Mouse (Mus musculus) frontal cortex, adult 2 months (tissue): Measurements from ENCODE around the gene Fance. TPM values are rescaled to one million over a fixed set of nuclear protein-coding genes. Genes with fewer than 3 reads are reported as not detected.

ENCODE experiments used
- DNase-seq, 2 experiments: peaks; one replicate each; pipeline ENCODE4 v3.0.0; 2022; ENCODE audit warnings: low spot score in 1 of 2; ENCODE audit errors: extremely low spot score in 1 of 2
- polyA plus RNA-seq: library from polyadenylated mRNA; depleted of rRNA; stranded (reverse); fragments of >200 nt; gene quantifications from 2 replicates; pipeline ENCODE4 v1.2.3, GENCODE M21; 2012

Fance gene
- polyA plus RNA-seq, 1 experiment: 16.9 TPM

DNA sequence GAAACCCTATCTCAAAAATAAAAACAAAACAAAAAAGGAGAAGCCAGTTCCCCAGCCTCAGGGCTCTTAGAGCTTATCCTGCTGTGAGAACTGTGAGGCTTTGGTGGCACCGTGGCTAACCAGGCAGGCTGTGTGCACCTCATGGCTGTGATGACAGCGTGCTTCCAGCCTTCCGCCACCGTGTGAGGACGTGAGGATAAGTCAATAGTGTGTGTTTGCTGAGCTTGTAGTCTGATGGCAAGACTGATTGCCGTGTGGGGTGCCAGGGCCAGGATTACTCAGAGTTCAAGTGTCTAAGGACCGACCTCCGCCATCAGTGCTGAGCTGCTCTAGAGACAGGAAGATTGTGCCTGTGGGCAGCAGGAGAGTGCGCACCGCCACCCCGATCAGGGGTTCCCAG lies 22.6 kb upstream of the Fance start:
- DNase-seq: no peak

DNA sequence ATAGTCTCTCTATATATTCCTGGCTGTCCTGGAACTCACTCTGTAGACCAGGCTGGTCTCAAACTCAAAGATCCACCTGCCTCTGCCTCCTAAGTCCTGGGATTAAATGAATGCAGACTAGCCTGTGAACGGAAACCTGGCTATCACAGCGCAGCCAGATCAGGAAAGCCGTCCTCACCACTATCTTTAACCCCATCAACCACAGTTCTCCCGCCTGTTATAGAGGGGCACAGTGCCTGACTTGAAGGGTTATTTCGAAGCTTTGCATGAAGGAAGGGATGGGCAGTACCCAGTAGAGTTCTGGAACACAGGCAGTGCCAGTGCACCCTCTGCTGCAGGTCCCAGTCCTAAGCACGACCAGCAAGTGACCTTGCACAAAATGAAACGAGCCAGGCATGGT lies 22.0 kb upstream of the Fance start:
- DNase-seq: no peak

DNA sequence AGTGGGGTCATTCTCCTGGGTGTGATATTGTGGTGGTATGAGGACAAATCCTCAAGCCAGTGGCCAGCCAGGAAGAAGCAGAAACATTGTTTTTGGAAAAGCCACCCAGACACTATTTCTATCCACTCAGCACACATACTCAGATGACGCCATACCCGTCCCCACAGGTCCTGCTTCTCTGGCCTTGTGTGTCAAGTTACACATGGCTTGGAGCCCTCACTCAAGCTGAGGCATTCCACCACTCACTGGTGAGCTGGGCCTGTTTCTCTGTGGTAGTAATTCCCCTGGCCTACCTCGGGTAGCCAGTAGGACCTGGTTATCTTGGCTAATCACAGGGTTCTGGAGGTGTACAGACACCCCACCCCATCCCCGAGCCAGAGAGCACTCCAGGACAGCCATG lies 19.6 kb upstream of the Fance start:
- DNase-seq: no peak

DNA sequence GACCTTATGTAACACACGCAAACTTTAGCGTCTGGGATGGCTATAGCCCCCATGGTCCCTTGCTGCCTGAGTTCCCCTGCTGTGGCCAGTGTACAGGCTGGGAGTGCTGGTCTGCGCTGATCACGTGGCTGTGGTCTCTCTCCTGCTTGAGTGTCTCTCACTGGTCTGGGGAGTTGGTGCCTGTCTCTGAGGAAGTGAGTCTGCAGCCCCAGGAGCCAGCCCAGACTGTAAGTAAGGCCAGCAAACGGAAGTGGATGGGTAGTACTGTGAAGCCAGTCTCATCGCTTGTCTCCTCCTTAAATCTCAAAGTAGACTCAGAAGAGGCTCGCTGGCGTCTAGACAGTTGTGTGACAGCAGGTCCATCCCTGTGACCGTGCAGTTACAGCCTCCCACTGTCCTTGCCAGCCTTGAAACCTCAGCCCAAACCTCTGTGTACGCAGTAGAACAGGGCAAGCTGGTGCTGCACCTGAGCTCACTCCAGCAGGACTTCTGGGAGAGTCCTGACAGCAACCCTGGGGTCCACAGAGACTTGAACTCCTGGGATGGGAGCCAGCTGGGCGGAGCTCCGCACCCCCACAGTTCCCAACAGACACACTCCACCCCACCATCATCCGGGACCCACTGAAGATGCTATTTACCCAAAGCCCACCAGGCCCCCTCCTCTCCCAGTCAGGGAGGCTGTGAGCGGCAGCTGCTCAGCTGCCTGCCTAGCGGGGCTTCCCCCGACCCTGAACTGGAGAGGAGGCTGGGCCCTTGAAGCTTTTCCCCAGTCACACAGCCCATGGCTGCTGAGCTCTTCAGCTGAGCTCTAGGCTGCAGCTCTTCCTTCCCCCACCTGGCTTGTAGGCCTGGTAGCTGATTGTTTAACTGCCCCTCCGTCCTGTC lies 18.6 kb upstream of the Fance start:
- no peak for DNase-seq

DNA sequence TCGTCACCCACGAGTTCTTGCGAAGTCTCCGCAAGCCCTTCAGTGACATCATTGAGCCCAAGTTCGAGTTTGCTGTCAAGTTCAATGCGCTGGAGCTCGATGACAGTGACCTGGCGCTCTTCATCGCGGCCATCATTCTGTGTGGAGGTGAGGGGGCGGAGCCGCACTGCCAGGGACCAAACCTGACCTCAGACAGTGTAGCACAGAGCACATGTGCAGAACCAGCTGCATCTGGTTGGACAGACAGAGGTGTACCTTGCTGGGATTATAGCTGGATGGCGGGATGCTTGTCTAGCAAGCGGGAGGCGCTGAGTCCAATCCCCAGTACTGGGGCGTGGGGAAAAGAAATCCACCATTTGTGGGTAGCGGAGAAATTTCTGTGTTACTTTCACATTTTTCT lies 14.4 kb upstream of the Fance start:
- no peak for DNase-seq

DNA sequence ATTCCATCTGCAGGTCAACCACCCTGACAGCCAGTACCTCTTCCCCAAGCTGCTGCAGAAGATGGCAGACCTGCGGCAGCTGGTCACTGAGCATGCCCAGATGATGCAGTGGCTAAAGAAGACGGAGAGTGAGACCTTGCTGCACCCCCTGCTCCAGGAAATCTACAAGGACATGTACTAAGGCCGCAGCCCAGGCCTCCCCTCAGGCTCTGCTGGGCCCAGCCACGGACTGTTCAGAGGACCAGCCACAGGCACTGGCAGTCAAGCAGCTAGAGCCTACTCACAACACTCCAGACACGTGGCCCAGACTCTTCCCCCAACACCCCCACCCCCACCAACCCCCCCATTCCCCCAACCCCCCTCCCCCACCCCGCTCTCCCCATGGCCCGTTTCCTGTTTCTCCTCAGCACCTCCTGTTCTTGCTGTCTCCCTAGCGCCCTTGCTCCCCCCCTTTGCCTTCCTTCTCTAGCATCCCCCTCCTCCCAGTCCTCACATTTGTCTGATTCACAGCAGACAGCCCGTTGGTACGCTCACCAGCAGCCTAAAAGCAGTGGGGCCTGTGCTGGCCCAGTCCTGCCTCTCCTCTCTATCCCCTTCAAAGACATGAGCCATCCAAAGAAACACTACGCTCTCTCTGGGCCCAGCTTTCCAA lies 13.5 kb upstream of the Fance start:
- no peak for DNase-seq

DNA sequence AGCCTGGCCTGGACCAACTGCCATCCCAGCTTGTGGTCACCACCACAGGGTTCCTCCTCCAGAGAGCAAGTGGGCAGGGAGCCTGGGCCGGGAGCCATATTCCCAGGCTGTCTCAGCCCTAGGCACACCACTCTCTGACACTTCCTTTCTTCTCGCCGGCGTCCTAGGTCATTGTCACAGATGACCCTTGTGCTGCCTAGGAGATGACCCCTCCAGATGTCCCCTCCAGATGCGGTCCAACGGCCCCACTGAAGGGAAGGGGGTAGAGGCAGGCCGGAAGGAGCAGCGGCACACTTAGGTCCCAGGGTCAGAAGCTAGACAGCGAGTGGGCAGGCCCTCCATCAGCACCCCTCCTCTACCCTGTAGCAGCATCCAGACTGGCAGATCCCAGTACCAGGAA lies 13.0 kb upstream of the Fance start:
- DNase-seq: no peak

DNA sequence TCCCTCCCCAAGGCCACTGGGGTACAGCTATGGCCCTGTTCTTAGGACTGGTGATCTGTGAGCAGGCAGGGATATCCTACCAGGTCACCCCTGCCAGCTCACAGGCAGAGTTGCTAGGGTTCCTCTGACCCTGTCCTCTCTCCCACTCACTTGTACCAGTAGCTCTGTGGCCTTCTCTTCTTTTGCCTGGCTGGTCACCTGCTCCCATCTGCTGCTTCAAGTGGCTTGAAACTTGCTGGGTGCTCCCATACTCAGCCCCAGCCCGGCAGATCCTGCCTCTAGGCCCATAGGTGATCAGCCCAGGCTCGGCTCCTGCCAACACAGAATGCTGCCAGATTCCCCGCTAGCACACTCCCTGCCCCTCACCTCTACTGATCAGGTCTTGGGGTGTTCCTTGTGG lies 12.5 kb upstream of the Fance start:
- DNase-seq: no peak

DNA sequence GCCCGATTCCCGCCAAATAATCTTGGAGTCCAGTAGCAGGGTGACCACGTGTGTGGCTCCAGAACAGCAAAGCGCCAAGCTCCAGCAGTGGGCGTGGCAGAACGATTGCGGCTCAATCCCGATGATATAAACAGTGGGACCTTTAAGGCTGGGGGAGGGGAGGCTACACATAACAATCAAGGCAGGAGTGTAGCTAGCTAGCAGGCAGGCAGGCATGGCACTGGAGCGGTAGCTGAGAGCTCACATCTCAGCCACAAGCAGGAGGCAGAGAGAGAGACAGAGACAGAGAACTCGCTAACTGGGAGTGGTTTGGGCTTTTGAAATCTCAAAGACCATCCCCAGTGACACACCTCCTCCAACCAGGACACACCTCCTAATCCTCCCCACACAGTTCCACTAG lies 8.1 kb upstream of the Fance start:
- no peak for DNase-seq

DNA sequence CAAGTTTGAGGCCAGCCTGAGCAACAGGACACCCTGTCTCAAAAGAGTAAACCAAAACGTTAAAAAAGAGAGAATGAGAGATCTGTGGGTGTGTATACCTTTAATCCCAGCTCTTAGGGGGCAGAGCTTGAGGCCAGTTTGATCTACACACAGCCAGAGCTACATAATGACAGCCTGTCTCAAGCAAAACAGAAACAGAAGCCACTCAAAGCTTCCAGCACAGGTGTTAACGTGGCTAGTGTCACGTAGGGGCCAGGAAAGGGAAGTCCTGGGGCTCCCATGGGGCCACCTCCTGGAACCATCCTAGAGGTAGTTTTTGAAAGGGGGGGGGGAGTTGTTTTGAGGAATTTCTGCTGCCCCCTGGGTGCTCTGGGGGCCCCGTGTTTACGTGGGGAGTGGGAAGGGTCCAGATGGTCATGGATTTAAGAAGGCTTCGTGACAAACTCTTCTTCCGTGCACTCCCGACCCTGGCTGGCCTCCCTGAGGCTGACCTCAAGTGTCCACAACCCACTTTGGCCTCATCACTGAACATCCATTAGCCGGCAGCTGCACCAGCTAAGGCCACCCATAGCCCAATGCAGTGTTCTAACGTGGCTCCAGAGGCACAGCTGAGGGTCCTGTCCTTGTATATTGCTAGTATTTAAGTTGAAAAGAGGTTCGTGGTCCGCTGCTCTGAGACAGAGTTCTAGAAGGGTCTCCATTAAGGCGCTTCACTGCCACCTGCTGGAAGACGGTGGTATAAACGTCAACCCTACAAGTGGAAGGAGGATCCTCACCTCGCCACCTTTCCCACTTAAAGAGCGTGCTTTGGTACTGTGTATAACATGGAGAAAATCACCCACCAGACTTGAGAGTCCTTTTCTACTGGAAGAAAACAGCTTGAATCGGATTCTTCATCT lies 4.8 kb upstream of the Fance start:
- DNase-seq: peak; percentile 58 to 96

DNA sequence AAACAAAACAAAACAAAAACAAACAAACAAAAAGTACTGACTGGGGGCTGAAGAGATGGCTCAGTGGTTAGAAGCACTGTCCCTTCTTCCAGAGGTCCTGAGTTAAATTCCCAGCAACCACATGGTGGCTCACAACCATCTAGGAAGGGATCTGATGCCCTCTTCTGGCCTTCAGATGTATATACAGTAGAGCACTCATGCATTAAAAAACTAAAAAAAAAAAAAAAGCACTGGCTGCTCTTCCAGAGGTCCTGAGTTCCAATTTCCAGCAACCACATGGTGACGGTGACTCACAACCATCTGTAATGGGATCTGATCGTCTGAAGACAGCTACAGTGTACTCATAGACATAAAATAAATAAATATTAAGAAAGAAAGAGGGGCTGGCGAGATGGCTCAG lies 2.5 kb upstream of the Fance start:
- no peak for DNase-seq

DNA sequence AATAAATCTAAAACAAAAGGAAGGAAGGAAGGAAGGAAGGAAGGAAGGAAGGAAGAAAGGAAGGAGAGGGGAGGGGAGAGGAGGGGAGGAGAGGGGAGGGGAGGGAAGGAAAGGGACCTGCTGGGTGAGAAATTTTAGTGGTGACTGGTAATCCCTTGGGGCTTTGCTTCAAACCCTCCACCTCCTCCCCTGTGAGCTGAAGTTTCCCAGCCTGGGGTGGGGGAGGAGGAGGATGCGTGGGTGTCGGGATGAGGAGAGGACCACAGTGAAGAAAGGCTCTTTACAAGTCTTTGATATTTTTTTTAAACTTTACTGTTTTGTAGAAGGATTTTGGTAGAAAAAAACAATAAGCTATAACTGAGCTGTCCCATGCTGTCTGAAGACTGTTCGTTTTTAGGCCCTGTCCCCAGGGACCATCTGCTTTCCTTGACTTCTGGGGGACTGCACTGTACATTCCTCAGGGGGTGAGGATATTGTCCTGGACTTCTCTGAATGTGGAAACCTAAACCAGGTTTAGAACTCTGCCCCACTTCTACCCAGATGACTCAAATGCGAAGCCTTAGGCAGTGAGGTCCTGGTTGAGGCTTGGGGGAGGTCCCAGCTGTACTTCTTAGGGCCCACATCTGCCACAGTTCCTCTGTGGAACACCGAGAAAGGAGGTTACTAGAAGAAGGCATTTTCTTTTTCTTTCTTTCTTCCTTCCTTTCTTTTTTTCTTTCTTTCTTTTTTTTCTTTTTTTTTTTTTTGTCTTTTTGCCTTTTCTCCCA lies 1.8 kb upstream of the Fance start:
- no peak for DNase-seq

DNA sequence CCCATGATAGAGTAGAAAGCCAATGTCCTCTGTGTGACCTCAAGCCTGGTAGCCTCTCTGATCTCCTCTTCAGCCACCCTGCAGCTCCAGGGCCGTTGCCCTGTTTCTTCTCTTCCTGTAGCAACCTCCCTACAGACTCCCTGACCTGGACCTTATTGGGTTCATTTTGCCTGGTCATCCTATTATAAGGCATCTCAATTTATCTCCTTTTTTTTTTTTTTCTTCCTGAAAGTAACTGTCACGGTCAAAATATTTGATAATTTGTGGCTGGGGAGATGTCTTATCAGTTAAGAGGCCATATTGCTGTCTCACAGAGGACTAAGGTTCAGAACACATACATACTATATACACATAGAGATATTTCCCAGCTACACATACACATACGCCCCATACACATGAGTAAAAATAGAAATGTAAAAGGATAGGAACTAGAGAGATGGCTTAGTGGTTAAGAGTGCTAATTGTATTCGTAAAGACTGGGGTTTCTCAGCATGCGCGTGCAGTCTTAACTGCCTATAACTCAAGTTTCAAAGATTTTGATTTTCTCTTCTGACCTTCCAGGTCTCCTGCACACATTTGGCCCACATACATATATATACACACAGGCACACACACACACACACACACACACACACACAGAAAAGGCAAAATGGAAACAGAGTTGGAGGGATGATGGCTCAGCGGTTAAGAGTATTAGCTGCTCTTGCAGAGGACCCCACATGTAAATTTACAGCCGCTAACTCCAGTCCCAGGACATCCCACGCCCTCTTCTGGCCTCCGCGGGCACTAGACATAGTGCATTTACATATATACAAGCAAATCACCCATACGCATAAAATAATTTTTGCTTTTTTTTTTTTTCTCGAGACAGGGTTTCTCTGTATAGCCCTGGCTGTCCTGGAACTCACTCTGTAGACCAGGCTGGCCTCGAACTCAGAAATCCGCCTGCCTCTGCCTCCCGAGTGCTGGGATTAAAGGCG lies 797 bp upstream of the Fance start:
- no peak for DNase-seq

DNA sequence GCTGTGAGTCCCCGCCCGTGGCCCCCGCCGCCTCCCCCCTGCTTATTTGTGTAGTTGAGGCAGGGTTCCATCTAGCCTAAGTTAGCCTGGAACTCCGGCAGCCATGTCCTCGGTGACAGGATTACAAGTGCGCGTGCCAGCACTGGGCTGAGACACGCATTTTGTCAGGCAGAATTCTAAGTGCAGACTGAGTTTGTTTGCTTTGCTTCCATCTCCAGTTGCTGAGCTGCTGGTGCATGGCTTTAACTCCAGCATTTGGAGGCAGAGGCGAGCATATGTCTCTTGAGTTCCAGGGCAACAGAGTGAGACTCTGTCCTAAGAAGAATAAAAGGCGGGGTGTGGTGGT lies 534 bp downstream of the Fance start:
- DNase-seq: peak in 1 of 2 experiments; percentile 42

DNA sequence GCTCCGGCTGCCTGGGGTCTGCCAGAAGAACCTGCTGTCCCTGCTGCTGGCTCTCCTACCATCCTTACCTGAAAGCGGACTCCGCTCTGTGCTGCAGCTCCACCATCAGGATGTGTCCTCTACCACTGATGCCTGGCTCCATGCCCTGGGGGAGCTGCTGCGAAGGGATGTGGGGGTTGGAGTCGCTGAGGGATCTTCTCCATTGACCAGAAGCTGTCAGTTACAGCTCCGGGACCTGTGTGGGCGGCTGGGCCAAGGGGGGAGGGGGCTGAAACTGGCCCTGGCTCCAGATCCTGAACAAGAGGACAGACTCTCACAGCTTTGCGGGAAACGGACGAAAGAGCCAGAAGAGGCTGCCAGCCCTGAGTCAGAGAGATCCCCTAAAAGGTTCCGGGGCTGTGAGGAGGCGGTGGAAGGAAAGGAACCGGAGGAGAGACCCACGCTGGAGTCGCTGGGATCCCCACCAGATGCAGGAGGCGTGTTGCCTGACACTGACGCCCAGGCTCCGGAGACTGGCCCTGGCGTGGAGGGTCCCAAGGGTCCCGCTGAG lies 2.4 kb downstream of the Fance start:
- DNase-seq: no peak

DNA sequence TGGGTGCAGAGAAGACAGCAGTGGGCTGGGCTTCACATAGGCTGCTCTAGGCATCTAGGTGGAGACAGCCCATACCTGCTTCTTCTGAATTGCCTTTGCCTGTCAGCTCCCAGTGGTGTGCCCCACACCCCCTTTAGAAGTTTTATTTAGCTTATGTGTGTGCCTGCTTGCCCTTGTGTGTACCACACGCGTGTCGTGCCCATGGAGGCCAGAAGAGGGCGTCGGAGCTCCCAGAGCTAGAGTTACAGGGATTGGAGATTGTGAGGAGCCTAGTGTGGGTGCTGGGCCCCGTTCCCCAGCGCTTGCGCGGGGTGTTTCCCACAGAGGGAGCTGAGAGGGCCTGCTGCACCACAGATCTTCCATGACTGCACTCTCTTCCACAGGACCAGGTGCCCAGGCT lies 3.2 kb downstream of the Fance start:
- no peak for DNase-seq

DNA sequence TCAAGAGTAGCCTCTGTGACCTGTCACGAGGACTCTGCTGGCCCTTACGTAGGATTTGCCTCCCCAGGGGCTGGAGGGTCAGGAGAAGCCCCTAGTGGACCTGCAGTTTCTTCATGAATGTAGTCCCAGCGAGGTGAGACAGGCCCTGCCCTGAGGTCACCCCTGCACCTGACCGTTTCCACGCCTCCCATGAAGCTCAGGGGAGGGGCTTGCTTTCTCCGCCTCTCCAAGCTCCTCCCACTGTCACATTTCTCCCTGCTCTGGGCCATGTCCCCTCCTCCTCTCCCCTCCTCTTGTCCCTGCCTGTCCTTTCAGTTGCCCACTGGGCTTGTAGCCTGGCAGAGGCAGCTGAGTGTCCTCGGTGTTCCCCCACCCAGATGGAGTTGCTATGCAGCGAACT lies 3.8 kb downstream of the Fance start:
- no peak for DNase-seq

DNA sequence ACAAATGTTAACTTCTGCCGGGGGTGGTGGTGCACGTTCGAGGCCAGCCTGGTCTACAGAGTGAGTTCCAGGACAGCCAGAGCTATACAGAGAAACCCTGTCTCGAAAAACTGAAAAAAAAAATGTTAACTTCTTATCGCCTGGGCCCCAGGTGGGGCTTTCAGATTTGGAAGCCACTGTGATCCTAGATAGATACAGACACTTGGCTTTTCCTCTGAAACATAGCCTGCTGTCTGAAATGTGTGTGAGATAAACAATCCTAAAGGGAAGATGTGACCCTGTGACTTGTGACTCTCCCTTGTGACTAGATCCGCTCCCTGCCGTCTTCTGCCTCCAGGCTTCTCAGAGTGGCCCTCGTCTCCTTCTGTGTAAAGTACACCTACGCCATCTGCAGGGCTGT lies 4.4 kb downstream of the Fance start:
- no peak for DNase-seq

DNA sequence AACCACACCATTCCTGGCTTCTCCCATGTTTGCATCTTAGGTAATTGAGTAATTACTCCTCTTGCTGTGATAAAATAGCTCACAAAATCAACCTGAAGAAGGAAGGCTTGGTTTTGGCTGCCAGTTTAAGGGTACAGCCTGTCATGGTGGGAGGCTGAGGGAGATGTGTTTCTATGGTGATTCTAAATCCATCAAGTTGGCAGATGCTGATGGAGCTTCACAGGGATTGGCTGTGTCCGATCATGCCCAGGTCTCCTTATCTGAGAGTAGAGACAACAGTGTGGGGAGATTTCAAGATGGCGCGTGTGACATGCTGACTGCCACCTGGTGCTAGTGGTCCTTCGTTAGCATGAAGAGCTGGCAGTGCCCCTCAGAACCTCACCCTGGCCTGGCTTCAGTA lies 8.4 kb downstream of the Fance start:
- DNase-seq: no peak
